Mouse (Mus musculus) CH12.LX (cell line): ENCODE measurements around the gene Jph3. TPM values are rescaled to one million over a fixed set of nuclear protein-coding genes. Genes with fewer than 3 reads are reported as not detected.

Source experiments
- DNase-seq: peaks from one replicate; pipeline ENCODE4 v3.0.0-alpha.2; 2013; ENCODE audit errors: extremely low read depth
- H3K27ac ChIP-seq: 2 replicates; pipeline ENCODE4 v1.5.1; 2012; ENCODE audit warnings: low read depth, mild to moderate bottlenecking, control low read depth, moderate library complexity; ENCODE audit not compliant: insufficient read depth
- H3K27me3 ChIP-seq: replicated peaks from 2 replicates; pipeline ENCODE3; 2012; ENCODE audit warnings: inconsistent platforms
- H3K36me3 ChIP-seq, 2 experiments: replicated peaks in 1 of 2; 2 replicates each; pipeline versions ENCODE3 to v1.6.1; 2012; ENCODE audit warnings: inconsistent platforms in 1 of 2, low read length in 1 of 2, mild to moderate bottlenecking in 1 of 2, mixed read lengths in 1 of 2, moderate library complexity in 1 of 2; ENCODE audit not compliant: control insufficient read depth in 1 of 2, insufficient read depth in 1 of 2
- H3K4me1 ChIP-seq, 2 experiments: 2 replicates each; pipeline ENCODE4 v1.6.1; 2012; ENCODE audit warnings: inconsistent platforms in 1 of 2, moderate library complexity in 1 of 2; ENCODE audit not compliant: insufficient read depth in 2 of 2, control insufficient read depth in 1 of 2
- H3K4me2 ChIP-seq: 2 replicates; pipeline ENCODE4 v1.6.1; 2012; ENCODE audit warnings: low read depth, mild to moderate bottlenecking, control low read depth; ENCODE audit not compliant: poor library complexity, insufficient read depth, severe bottlenecking
- H3K4me3 ChIP-seq, 3 experiments: fragments of 150-350 bp in 1 of 3; sonication (generic) in 1 of 3; replicated peaks in 1 of 3; 2 replicates each; pipeline versions ENCODE3 to v1.5.1; 2011 to 2012; ENCODE audit warnings: low read depth in 2 of 3, low read length in 2 of 3, mild to moderate bottlenecking in 2 of 3, moderate library complexity in 2 of 3, control low read depth in 1 of 3, improper control_type of control experiment in 1 of 3, inconsistent platforms in 1 of 3, mixed read lengths in 1 of 3; ENCODE audit not compliant: poor library complexity in 1 of 3
- H3K79me2 ChIP-seq: replicated peaks from 2 replicates; pipeline ENCODE4 v1.6.1; 2012; ENCODE audit warnings: mild to moderate bottlenecking, moderate library complexity; ENCODE audit not compliant: control insufficient read depth, poor library complexity, insufficient read depth, severe bottlenecking; ENCODE audit errors: extremely low read depth
- H3K9ac ChIP-seq: 2 replicates; pipeline ENCODE4 v1.6.1; 2012; ENCODE audit warnings: low read depth, mild to moderate bottlenecking, control low read depth, moderate library complexity; ENCODE audit not compliant: insufficient read depth
- H3K9me3 ChIP-seq: replicated peaks from 2 replicates; pipeline ENCODE3; 2012; ENCODE audit warnings: low read length, inconsistent platforms, mixed read lengths
- BHLHE40 ChIP-seq: IDR thresholded peaks from 2 replicates; pipeline ENCODE4 v1.6.1; 2011; ENCODE audit warnings: mild to moderate bottlenecking, low read depth, low read length, improper control_type of control experiment
- CHD2 ChIP-seq: IDR thresholded peaks from 2 replicates; pipeline ENCODE4 v1.6.1; 2011; ENCODE audit warnings: low read length, improper control_type of control experiment
- CTCF ChIP-seq, 2 experiments: IDR thresholded peaks in 1 of 2; conservative IDR thresholded peaks in 1 of 2; 2 replicates each; pipeline ENCODE4 v1.5.1; 2011 to 2012; ENCODE audit warnings: low read depth in 2 of 2, low read length in 2 of 2, improper control_type of control experiment in 1 of 2, inconsistent platforms in 1 of 2, mild to moderate bottlenecking in 1 of 2, moderate library complexity in 1 of 2
- E2F4 ChIP-seq: IDR thresholded peaks from 2 replicates; pipeline ENCODE4 v1.6.1; 2011; ENCODE audit warnings: low read depth, low read length, improper control_type of control experiment; ENCODE audit not compliant: insufficient replicate concordance
- EP300 ChIP-seq: IDR thresholded peaks from 2 replicates; pipeline ENCODE4 v1.6.1; 2011; ENCODE audit warnings: low read length, improper control_type of control experiment
- ETS1 ChIP-seq: conservative IDR thresholded peaks from 2 replicates; pipeline ENCODE4 v1.6.1; 2012; ENCODE audit warnings: low read depth, mild to moderate bottlenecking, inconsistent platforms, low read length, improper control_type of control experiment, moderate library complexity
- GABPA ChIP-seq: IDR thresholded peaks from 2 replicates; pipeline ENCODE4 v1.6.1; 2012; ENCODE audit warnings: low read depth, low read length, improper control_type of control experiment, inconsistent platforms; ENCODE audit not compliant: insufficient replicate concordance
- HCFC1 ChIP-seq: IDR thresholded peaks from 2 replicates; pipeline ENCODE4 v1.6.1; 2012; ENCODE audit warnings: low read depth, mild to moderate bottlenecking, inconsistent platforms, low read length, improper control_type of control experiment
- IRF4 ChIP-seq: IDR thresholded peaks from 2 replicates; pipeline ENCODE4 v1.6.1; 2014; ENCODE audit warnings: low read depth, mild to moderate bottlenecking, inconsistent platforms, low read length, improper control_type of control experiment
- JUN ChIP-seq: IDR thresholded peaks from 2 replicates; pipeline ENCODE4 v1.6.1; 2011; ENCODE audit warnings: low read depth, mild to moderate bottlenecking, low read length, improper control_type of control experiment, moderate library complexity; ENCODE audit not compliant: insufficient read depth
- JUND ChIP-seq: conservative IDR thresholded peaks from 2 replicates; pipeline ENCODE4 v1.6.1; 2011; ENCODE audit warnings: low read depth, low read length, improper control_type of control experiment
- KAT2A ChIP-seq: IDR thresholded peaks from 2 replicates; pipeline ENCODE4 v1.6.1; 2012; ENCODE audit warnings: low read length, improper control_type of control experiment, inconsistent platforms; ENCODE audit not compliant: insufficient replicate concordance
- MAX ChIP-seq: IDR thresholded peaks from 2 replicates; pipeline ENCODE4 v1.6.1; 2011; ENCODE audit warnings: low read length, improper control_type of control experiment
- MAZ ChIP-seq: IDR thresholded peaks from 2 replicates; pipeline ENCODE4 v1.6.1; 2012; ENCODE audit warnings: low read depth, mild to moderate bottlenecking, inconsistent platforms, low read length, improper control_type of control experiment, moderate library complexity
- MEF2A ChIP-seq: IDR thresholded peaks from 2 replicates; pipeline ENCODE4 v1.6.1; 2014; ENCODE audit warnings: low read depth, mild to moderate bottlenecking, inconsistent platforms, low read length, improper control_type of control experiment, borderline replicate concordance
- MXI1 ChIP-seq: IDR thresholded peaks from 2 replicates; pipeline ENCODE4 v1.6.1; 2011; ENCODE audit warnings: mild to moderate bottlenecking, low read depth, low read length, improper control_type of control experiment
- NELFE ChIP-seq: IDR thresholded peaks from 2 replicates; pipeline ENCODE4 v1.6.1; 2011; ENCODE audit warnings: low read depth, low read length, improper control_type of control experiment
- RAD21 ChIP-seq: IDR thresholded peaks from 2 replicates; pipeline ENCODE4 v1.6.1; 2011; ENCODE audit warnings: low read depth, mild to moderate bottlenecking, low read length, improper control_type of control experiment, moderate library complexity
- TCF12 ChIP-seq: IDR thresholded peaks from 2 replicates; pipeline ENCODE4 v1.6.1; 2014; ENCODE audit warnings: low read depth, mild to moderate bottlenecking, inconsistent platforms, low read length, improper control_type of control experiment
- UBTF ChIP-seq: IDR thresholded peaks from 2 replicates; pipeline ENCODE4 v1.6.1; 2012; ENCODE audit warnings: low read depth, mild to moderate bottlenecking, inconsistent platforms, low read length, improper control_type of control experiment, moderate library complexity
- ZC3H11A ChIP-seq: IDR thresholded peaks from 2 replicates; pipeline ENCODE4 v1.6.1; 2012; ENCODE audit warnings: low read depth, mild to moderate bottlenecking, inconsistent platforms, low read length, improper control_type of control experiment
- ZKSCAN1 ChIP-seq: IDR thresholded peaks from 2 replicates; pipeline ENCODE4 v1.6.1; 2012; ENCODE audit warnings: low read depth, inconsistent platforms, low read length, improper control_type of control experiment, borderline replicate concordance
- ZMIZ1 ChIP-seq: IDR thresholded peaks from 2 replicates; pipeline ENCODE4 v1.6.1; 2012; ENCODE audit warnings: low read depth, mild to moderate bottlenecking, inconsistent platforms, low read length, improper control_type of control experiment
- ZNF384 ChIP-seq: IDR thresholded peaks from 2 replicates; pipeline ENCODE4 v1.6.1; 2012; ENCODE audit warnings: low read depth, low read length, improper control_type of control experiment, inconsistent platforms
- dilution Hi-C: fragments of 300-500 bp; cut with MboI; formaldehyde crosslinking; loops from 2 replicates; pipeline ENCODE4 v1.14.3; 2020; ENCODE audit warnings: low sequenced_read_pairs; ENCODE audit not compliant: extremely low pct_unique_long_range_greater_than_20kb, extremely low pct_ligation_motif_present
- in situ Hi-C: fragments of 300-500 bp; cut with MboI; formaldehyde crosslinking; loops from 3 replicates; pipeline ENCODE4 v1.14.3; 2019; ENCODE audit warnings: low sequenced_read_pairs, low pct_ligation_motif_present, low pct_unique_long_range_greater_than_20kb, mixed read lengths
- polyA plus RNA-seq: library from polyadenylated mRNA; unstranded; fragments of >175 nt; gene quantifications from 2 replicates; pipeline ENCODE4 v1.2.1, GENCODE M21; 2012; ENCODE audit warnings: low read depth; ENCODE audit not compliant: insufficient read length
- total RNA-seq, 2 experiments: library from RNA; depleted of rRNA; stranded (reverse); fragments of 300-350 nt in 1 of 2; fragments of >200 nt in 1 of 2; gene quantifications; 2 replicates each; pipeline ENCODE4 v1.2.3; 2012 to 2014

Gene Jph3
- total and polyA plus RNA-seq, 3 experiments: 0.21 TPM; not detected in 1

DNA sequence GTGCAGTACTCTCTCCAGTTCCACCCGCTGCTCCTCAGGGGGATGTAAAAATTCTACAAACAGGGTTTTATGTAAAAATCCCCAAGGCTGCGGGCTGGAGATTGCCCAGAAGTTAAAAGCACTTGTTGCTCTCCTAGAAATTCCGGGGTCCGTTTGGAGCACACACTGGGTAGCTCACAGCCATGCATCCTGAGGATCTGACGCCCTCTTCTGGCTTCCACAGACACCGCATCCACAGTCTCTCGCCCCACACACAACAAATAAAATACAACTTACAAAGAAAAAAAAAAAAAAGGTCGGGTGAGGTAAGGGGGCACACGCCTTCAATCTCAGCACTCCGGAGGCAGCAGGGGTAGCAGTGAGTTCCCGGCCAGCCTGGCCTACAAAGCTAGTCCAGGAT is 78.6 kb downstream of the Jph3 start:
- no peak for DNase-seq
- dilution Hi-C loops: no loop called here
- no peak overlapping the region for H3K27ac ChIP-seq
- TF ChIP-seq JUN (no peak), ETS1 (no peak), MAZ (no peak), MAX (no peak), KAT2A (no peak), ZMIZ1 (no peak), MXI1 (no peak), ZKSCAN1 (no peak), RAD21 (peak; percentile 17), BHLHE40 (no peak), E2F4 (no peak), IRF4 (no peak), CHD2 (no peak), ZC3H11A (no peak), ZNF384 (no peak), CTCF (conservative IDR thresholded peaks at IDR 0.05 in 1 of 2, IDR thresholded peaks at IDR 0.05 in 1 of 2; ENCODE audit: low read depth in 2 of 2, low read length in 2 of 2) (peak in 1 of 2 experiments; percentile 41; a peak in 2 of 4 replicates)
- H3K36me3 ChIP-seq: peaks cover 43 to 77% of the 10 kb centered on the region in 2 experiments
- in situ Hi-C loops: no loop called here
- H3K9ac ChIP-seq: no peak overlapping the region
- no peaks in the 10 kb centered on the region for H3K27me3 ChIP-seq
- H3K4me3 ChIP-seq: no peak overlapping the region
- no peaks in the 10 kb centered on the region for H3K9me3 ChIP-seq
- no peaks in the 10 kb centered on the region for H3K79me2 ChIP-seq
- no peak overlapping the region for H3K4me2 ChIP-seq
- H3K4me1 ChIP-seq: peaks cover 8 to 46% of the 10 kb centered on the region in 2 experiments

DNA sequence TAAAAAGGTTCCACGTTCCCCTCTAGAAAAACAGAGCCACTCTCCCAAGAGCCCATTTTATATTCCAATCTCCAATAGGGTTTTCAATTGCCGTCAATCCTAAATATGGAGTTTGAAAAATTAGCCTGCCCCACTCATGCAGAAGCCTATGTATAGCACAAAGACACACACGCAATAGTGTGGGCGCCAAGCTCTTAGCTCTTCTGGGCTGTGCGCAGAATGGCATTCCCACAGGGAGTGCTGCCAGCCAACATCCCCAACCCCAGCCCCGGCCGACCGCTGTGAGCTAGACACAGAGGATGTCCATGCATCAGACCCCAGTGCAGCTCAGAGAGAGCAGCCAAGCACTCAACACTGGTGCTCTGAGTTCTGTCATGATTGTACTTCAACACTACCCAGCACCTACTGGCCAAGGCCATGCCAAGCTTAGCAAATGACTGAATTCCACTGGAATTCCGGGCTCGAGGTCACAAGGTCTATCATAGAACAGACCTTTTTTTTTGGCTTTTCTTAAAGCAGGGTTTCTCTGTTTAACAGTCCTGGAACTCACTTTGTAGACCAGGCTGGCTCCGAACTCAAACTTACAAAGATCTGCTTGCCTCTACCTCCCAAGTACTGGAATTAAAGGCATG is 80.2 kb downstream of the Jph3 start:
- Histone ChIP-seq H3K4me3 (no peak overlapping the region), H3K27me3 (no peaks in the 10 kb centered on the region), H3K36me3 (peaks cover 48 to 77% of the 10 kb centered on the region in 2 experiments), H3K9me3 (no peaks in the 10 kb centered on the region), H3K4me2 (no peak overlapping the region)
- dilution Hi-C loops: no loop called here
- TF ChIP-seq KAT2A (no peak), ZC3H11A (no peak), EP300 (no peak), TCF12 (no peak), MAZ (no peak), UBTF (no peak), NELFE (no peak), MEF2A (no peak), MAX (no peak), HCFC1 (no peak), GABPA (no peak), JUND (no peak), IRF4 (no peak), RAD21 (no peak), CHD2 (no peak)
- TF ChIP-seq, all 38 proteins: peak for 0
- Histone ChIP-seq H3K9ac (no peak overlapping the region), H3K79me2 (no peaks in the 10 kb centered on the region), H3K4me1 (peaks cover 8 to 44% of the 10 kb centered on the region in 2 experiments), H3K27ac (no peak overlapping the region)
- no peak for DNase-seq
- in situ Hi-C loops: no loop called here
